Mouse (Mus musculus): ENCODE measurements around the gene Inf2.

Gene Inf2

GRCm38 (mm10) chr12:112596454-112596853 is 7.9 kb downstream of the Inf2 start:
- DNase-seq: no peak

- no peak for DNase-seq
Measured at GRCm38 (mm10) chr12:112596891-112597500, 8.4 kb downstream of the Inf2 start.

- DNase-seq: peak; percentile 47
Measured at GRCm38 (mm10) chr12:112597618-112598017, 9.0 kb downstream of the Inf2 start.

DNA sequence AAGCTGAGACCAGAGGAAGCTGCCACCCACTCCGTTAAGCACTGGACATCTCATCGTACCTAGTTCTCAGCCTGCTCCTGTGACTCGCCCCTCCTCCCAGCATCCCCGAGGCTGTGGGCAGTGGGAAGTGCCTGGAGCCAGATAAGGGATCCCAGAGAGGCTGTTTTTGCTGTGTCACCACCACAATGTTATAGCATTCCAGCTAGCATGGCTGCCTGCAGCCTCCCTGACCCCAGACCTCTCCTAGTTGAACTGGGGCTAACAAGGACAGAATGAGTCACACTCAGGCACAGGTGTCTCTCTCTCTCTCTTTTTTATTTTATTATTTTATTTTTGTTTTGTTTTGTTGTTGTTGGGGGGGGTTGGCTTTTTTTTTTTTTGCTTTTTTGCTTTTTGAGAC is 10.6 kb downstream of the Inf2 start:
- no peak for DNase-seq

DNA sequence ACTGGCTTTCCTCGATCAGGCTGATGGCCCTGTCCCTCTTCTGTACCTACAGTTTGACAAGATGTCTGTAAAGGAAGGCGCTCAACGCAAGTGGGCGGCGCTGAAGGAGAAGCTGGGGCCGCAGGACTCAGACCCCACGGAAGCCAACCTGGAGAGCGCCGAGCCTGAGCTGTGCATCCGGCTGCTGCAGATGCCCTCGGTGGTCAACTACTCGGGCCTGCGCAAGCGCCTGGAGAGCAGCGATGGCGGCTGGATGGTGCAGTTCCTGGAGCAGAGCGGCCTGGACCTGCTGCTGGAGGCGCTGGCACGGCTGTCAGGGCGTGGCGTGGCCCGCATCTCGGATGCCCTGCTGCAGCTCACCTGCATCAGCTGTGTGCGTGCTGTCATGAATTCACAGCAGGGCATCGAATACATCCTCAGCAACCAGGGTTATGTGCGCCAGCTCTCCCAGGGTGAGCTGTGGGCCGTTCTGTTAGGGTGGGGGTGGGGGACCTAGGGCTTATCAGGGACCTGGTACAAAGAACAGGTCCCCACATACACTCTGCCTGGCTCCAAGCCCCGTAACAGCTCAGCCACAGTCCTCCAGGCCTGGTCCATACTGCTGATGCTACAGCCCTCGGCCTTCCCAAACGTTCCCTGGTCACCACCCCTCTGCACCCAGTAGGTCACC is 11.5 kb downstream of the Inf2 start:
- DNase-seq: no peak

- no peak for DNase-seq
Measured at GRCm38 (mm10) chr12:112604022-112604421, 15.4 kb downstream of the Inf2 start.

GRCm38 (mm10) chr12:112604709-112605649 is 16.4 kb downstream of the Inf2 start:
- DNase-seq: peak; percentile 61

- DNase-seq: peak; percentile 75
Measured at GRCm38 (mm10) chr12:112605766-112606165, 17.2 kb downstream of the Inf2 start.

DNA sequence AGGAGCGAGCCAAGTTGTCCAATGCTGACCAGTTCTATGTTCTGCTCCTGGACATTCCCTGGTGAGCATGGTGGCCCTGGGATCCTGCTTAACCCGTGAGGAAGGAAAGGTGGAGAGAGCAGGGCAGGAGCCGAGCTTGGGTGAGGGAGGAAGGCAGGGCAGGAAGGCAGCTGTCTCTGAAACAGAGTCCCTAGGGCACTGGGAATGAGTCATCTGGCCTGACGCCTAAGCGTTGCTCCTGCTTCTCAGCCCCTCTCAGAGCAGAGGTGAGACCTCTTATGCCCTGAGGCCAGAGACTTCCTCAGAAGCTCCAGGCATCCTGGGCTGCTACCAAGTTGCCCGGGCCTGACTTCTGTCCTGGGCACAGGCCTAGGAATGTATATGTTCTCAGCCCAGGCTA is 18.4 kb downstream of the Inf2 start:
- DNase-seq: no peak

- DNase-seq: no peak
Measured at GRCm38 (mm10) chr12:112609031-112609430, 20.4 kb downstream of the Inf2 start.

- no peak for DNase-seq
Measured at GRCm38 (mm10) chr12:112616668-112617067, 28.1 kb downstream of the Inf2 start.

DNA sequence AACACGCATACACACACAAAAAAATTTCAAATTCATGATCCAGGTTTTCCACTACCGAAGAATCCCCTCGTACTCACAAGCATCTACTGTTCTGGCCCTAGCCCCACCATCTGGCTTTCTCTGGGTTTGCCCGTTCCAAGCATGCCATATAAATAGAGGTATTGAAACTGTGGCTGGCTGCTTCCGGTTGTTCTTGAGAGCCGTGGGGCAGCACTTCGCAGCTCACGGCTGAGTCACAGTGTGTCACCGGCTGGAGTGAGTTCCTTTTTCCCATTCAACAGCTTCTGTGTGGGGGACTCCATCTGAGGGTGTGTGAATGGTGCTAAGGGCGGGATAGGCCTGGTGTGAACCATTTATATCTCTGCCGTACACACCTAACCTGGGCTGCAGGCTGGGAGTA is 28.6 kb downstream of the Inf2 start:
- no peak for DNase-seq

DNA sequence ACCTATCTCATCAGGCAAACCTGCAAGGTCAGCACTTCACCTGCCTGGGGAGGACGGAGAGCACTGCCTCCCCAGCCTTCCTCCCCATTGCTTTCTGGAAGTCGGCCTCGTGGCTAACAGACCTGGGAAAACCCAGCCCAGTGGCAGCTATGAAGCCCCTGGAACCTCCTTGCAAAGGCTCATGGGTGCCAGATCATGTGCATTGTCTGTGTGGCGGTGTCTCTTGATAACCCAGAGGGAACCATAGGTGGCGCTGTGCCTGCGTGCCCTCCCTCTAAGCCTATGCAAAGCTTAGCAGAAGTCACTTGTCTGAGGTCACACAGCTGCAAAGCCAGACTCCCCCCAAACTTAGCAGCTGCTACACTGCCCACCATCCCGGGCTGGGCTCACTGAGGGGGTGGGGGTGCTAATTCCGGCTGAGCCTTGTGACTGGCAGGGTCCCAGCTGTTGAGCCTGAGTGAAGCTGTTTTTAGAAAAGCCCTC is 29.4 kb downstream of the Inf2 start:
- peak; percentile 67 for DNase-seq

DNA sequence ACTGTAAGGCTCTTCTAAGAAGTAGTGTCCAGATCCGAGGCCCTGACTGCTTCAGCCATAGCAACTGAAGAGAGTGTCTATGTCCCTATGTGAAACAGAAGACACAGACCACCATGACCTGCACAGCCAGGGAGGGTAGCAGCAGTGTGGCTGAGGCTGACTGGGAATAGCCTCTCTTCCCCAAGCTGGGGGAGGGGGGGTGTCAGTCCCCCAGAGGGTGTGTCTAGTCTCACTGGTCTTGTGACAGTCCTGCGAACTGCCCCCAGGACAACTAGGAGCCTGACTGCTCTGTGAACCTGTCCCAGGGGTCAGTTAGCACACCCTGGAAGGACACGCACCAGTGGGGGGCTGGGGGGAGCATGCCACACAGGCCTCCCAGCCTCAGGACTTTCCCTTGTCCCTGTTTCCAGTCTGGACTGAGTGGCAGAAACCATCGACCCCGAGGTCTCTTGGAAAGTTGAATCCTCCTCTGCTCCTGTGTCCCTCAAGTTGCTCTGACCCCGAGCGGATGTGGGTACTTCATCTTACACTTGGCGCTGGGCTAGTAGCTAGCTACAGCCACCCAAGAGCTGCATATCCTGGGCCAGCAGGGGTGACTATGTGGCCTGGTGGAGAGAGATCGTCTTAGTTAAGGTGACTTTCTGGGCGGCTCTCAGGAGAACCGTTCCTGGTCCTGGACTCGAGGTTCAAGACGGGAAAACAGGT is 30.5 kb downstream of the Inf2 start:
- no peak for DNase-seq

- peak; percentile 42 for DNase-seq
Measured at GRCm38 (mm10) chr12:112619686-112620353, 31.2 kb downstream of the Inf2 start, which contains the start of gene Adssl1. TSS of gene Adssl1 (plus strand) at chr12:112620045.

DNA sequence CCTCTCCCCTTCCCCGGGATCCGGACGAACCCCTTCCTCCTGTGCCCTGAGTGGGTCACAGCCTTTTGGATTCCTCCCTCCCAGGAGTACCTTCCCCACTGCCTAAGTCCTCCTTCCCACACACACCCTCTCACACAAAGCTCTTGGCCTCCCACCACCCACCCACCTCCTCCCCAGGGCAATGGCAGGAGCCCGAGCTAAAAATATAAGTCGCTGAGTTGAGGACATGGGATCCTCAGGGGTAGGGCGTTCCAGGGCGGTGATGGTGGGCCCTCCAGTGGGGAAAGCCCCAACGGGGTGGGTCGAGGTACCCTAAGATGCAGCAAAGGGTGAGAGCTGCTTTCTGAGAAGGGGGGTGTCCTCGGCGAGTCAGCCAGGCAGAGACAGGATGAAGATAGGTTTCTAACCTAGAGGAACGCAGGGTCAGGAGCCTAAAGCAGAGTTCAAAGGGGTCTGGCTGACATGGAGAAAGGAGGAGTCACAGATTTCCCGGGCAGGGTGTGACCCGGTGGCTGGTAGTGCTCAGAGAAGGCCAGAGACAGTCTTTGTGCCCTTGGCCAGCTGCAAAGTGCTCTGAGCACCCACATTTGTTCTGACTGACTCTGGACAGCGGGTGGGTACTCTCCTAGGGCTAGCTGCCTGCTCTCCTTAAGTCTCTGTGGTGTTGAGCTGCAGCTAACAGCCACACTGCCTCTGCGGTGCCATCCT is 31.9 kb downstream of the Inf2 start:
- DNase-seq: no peak

GRCm38 (mm10) chr12:112621900-112622299 is 33.3 kb downstream of the Inf2 start:
- DNase-seq: no peak

- peak; percentile 73 for DNase-seq
Measured at GRCm38 (mm10) chr12:112623742-112624141, 35.2 kb downstream of the Inf2 start.

GRCm38 (mm10) chr12:112625700-112626099 is 37.1 kb downstream of the Inf2 start:
- no peak for DNase-seq

DNA sequence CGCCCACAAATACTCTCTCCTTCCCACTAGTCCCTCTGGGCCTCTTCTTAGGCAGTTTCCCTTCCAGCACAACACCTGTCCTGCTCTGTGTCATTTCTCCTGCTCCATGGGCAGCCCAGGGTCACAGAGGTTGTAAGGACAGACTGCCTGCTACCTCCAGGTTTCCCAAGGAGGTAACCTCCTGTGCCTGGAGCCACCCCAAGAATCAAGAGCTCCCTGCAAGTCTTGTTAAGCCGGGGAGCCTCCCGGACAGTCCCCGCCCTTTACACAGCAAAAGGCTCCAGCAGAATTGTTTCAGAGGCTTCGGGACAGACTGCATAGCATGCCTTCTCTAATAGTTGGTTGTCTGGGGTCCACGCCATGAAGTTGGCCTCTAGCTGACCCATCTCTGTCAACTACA is 37.9 kb downstream of the Inf2 start:
- no peak for DNase-seq

GRCm38 (mm10) chr12:112627097-112627881 is 38.7 kb downstream of the Inf2 start:
- no peak for DNase-seq
